Mouse (Mus musculus): ENCODE results near the gene Tmem53. TPM values are rescaled to one million over a fixed set of nuclear protein-coding genes. Genes with fewer than 3 reads are reported as not detected.

Gene Tmem53
- total and polyA plus RNA-seq, 3 experiments, result 0.65 to 1.3 TPM; not detected in 1

- TF ChIP-seq UBTF (IDR thresholded peaks at IDR 0.05; ENCODE audit: borderline replicate concordance, insufficient read depth, low read depth, low read length), result no peak
- TF ChIP-seq ZMIZ1 (IDR thresholded peaks at IDR 0.05; ENCODE audit: low read depth, low read length), result no peak
- TF ChIP-seq TAL1 (IDR thresholded peaks at IDR 0.05; ENCODE audit: low read length), result no peak
Measured at GRCm38 (mm10) chr4:117239153-117239552, 12.6 kb upstream of the Tmem53 start (continued).

GRCm38 (mm10) chr4:117240867-117241266 is 10.9 kb upstream of the Tmem53 start:
- no peak for TF ChIP-seq NRF1 (IDR thresholded peaks at IDR 0.05; ENCODE audit: insufficient read depth, low read depth, low read length, poor library complexity, severe bottlenecking)
- no peak for TF ChIP-seq UBTF (IDR thresholded peaks at IDR 0.05; ENCODE audit: borderline replicate concordance, insufficient read depth, low read depth, low read length)
- no peak for TF ChIP-seq SMC3 (IDR thresholded peaks at IDR 0.05; ENCODE audit: low read depth, low read length)
- TF ChIP-seq NELFE (IDR thresholded peaks at IDR 0.05; ENCODE audit: low read depth, low read length), result no peak
- no peak for TF ChIP-seq RAD21 (IDR thresholded peaks at IDR 0.05; ENCODE audit: low read depth, low read length)
- TF ChIP-seq MYC (IDR thresholded peaks at IDR 0.05; ENCODE audit: low read depth, low read length), result no peak
- no peak for TF ChIP-seq MYB (IDR thresholded peaks at IDR 0.05; ENCODE audit: low read depth, low read length)
- TF ChIP-seq ZKSCAN1 (IDR thresholded peaks at IDR 0.05; ENCODE audit: low read depth, low read length), result no peak
- TF ChIP-seq CHD1 (IDR thresholded peaks at IDR 0.05; ENCODE audit: low read depth, low read length), result no peak
- Histone ChIP-seq H3K27me3 (ENCODE audit: control insufficient read depth in 1 of 2, insufficient read depth in 2 of 2, low read length in 2 of 2) (peaks cover 4 to 6% of the 10 kb centered on the region in 2 experiments; a peak in 2 of 4 replicates), H3K79me2 (ENCODE audit: control insufficient read depth, insufficient read depth, low read length, poor library complexity) (no peaks in the 10 kb centered on the region), H3K9me3 (replicated peaks; ENCODE audit: insufficient read depth, low read length) (no peaks in the 10 kb centered on the region), H3K27ac (ENCODE audit: control insufficient read depth, low read depth, low read length) (no peak overlapping the region), H3K9ac (ENCODE audit: control insufficient read depth, low read depth, low read length, poor library complexity, severe bottlenecking) (no peak overlapping the region), H3K4me1 (ENCODE audit: control insufficient read depth in 1 of 2, insufficient read depth in 2 of 2, low read length in 2 of 2) (no peaks in the 10 kb centered on the region), H3K4me3 (ENCODE audit: control insufficient read depth in 1 of 2, insufficient read depth in 1 of 2, low read depth in 2 of 2, low read length in 2 of 2) (no peak overlapping the region), H3K36me3 (ENCODE audit: control insufficient read depth in 1 of 2, insufficient read depth in 2 of 2, low read length in 2 of 2) (no peaks in the 10 kb centered on the region)
- DNase-seq (ENCODE audit: low read depth, low spot score), result no peak

- Histone ChIP-seq H3K79me2 (ENCODE audit: control insufficient read depth, insufficient read depth, low read length, poor library complexity) (no peaks in the 10 kb centered on the region), H3K9ac (ENCODE audit: control insufficient read depth, low read depth, low read length, poor library complexity, severe bottlenecking) (no peak overlapping the region), H3K36me3 (ENCODE audit: control insufficient read depth in 1 of 2, insufficient read depth in 2 of 2, low read length in 2 of 2) (peaks cover 0 to 5% of the 10 kb centered on the region in 2 experiments; a peak in 2 of 4 replicates), H3K4me1 (ENCODE audit: control insufficient read depth in 1 of 2, insufficient read depth in 2 of 2, low read length in 2 of 2) (peaks cover 0 to 8% of the 10 kb centered on the region in 2 experiments; a peak in 1 of 4 replicates), H3K9me3 (replicated peaks; ENCODE audit: insufficient read depth, low read length) (no peaks in the 10 kb centered on the region), H3K27me3 (ENCODE audit: control insufficient read depth in 1 of 2, insufficient read depth in 2 of 2, low read length in 2 of 2) (peaks cover under 1 to 3% of the 10 kb centered on the region in 2 experiments; a peak in 3 of 4 replicates), H3K27ac (ENCODE audit: control insufficient read depth, low read depth, low read length) (no peak overlapping the region), H3K4me3 (ENCODE audit: control insufficient read depth in 1 of 2, insufficient read depth in 1 of 2, low read depth in 2 of 2, low read length in 2 of 2) (no peak overlapping the region)
- no peak for TF ChIP-seq MAZ (IDR thresholded peaks at IDR 0.05; ENCODE audit: low read depth, low read length)
- TF ChIP-seq USF1 (IDR thresholded peaks at IDR 0.05; ENCODE audit: low read depth, low read length), result no peak
- no peak for TF ChIP-seq TCF12 (IDR thresholded peaks at IDR 0.05; ENCODE audit: low read depth, low read length)
- no peak for TF ChIP-seq ZKSCAN1 (IDR thresholded peaks at IDR 0.05; ENCODE audit: low read depth, low read length)
- TF ChIP-seq KAT2A (conservative IDR thresholded peaks at IDR 0.05; ENCODE audit: low read depth, low read length), result no peak
- no peak for TF ChIP-seq UBTF (IDR thresholded peaks at IDR 0.05; ENCODE audit: borderline replicate concordance, insufficient read depth, low read depth, low read length)
- TF ChIP-seq CHD1 (IDR thresholded peaks at IDR 0.05; ENCODE audit: low read depth, low read length), result no peak
- no peak for TF ChIP-seq BHLHE40 (IDR thresholded peaks at IDR 0.05; ENCODE audit: borderline replicate concordance, low read depth, low read length)
- TF ChIP-seq MAX (IDR thresholded peaks at IDR 0.05; ENCODE audit: low read length), result no peak
- no peak for TF ChIP-seq ELF1 (IDR thresholded peaks at IDR 0.05; ENCODE audit: low read depth, low read length)
- no peak for TF ChIP-seq JUND (IDR thresholded peaks at IDR 0.05; ENCODE audit: low read depth, low read length)
- no peak for TF ChIP-seq POLR2A (IDR thresholded peaks at IDR 0.05; ENCODE audit: control insufficient read depth in 1 of 2, insufficient read depth in 1 of 2, low read depth in 1 of 2, low read length in 2 of 2, poor library complexity in 1 of 2)
- TF ChIP-seq CTCF (IDR thresholded peaks at IDR 0.05 in 2 of 3, conservative IDR thresholded peaks at IDR 0.05 in 1 of 3; ENCODE audit: control insufficient read depth in 1 of 3, insufficient read depth in 1 of 3, low read depth in 2 of 3, low read length in 3 of 3, poor library complexity in 1 of 3, severe bottlenecking in 1 of 3), result no peak
- no peak for TF ChIP-seq SMC3 (IDR thresholded peaks at IDR 0.05; ENCODE audit: low read depth, low read length)
- TF ChIP-seq GATA1 (IDR thresholded peaks at IDR 0.05; ENCODE audit: low read depth, low read length), result no peak
- DNase-seq (ENCODE audit: low read depth, low spot score), result no peak
Measured at GRCm38 (mm10) chr4:117250982-117251381, 769 bp upstream of the Tmem53 start.
